Mouse (Mus musculus) kidney, embryonic 15.5 days (tissue): ENCODE data around the gene Cacna1s. TPM values are rescaled to one million over a fixed set of nuclear protein-coding genes. Genes with fewer than 3 reads are reported as not detected.

Source experiments
- ATAC-seq: fragments of 200-750 bp; cut with Nextera tagmentation; replicated peaks from 2 replicates; pipeline ENCODE4 v1.8.0; 2017; ENCODE audit warnings: moderate TSS enrichment; ENCODE audit not compliant: low FRiP score
- H3K27ac ChIP-seq: fragments of 300-500 bp; sonication (generic); 2 replicates; pipeline ENCODE4 v1.5.1; 2015; ENCODE audit warnings: mild to moderate bottlenecking, inconsistent platforms
- H3K27me3 ChIP-seq: fragments of 300-500 bp; sonication (generic); 2 replicates; pipeline ENCODE4 v1.6.1; 2015; ENCODE audit warnings: inconsistent platforms
- H3K36me3 ChIP-seq: fragments of 300-500 bp; sonication (generic); 2 replicates; pipeline ENCODE4 v1.6.1; 2015; ENCODE audit warnings: inconsistent platforms
- H3K4me1 ChIP-seq: fragments of 300-500 bp; sonication (generic); 2 replicates; pipeline ENCODE4 v1.6.1; 2015; ENCODE audit warnings: inconsistent platforms
- H3K4me2 ChIP-seq: fragments of 300-500 bp; sonication (generic); 2 replicates; pipeline ENCODE4 v1.6.1; 2015; ENCODE audit warnings: moderate library complexity, mild to moderate bottlenecking, inconsistent platforms
- H3K4me3 ChIP-seq: fragments of 300-500 bp; sonication (generic); replicated peaks from 2 replicates; pipeline ENCODE4 v1.5.1; 2015; ENCODE audit warnings: mild to moderate bottlenecking, inconsistent platforms
- H3K9ac ChIP-seq: fragments of 300-500 bp; sonication (generic); 2 replicates; pipeline ENCODE4 v1.6.1; 2015; ENCODE audit warnings: mild to moderate bottlenecking, inconsistent platforms
- H3K9me3 ChIP-seq: fragments of 300-500 bp; sonication (generic); replicated peaks from 2 replicates; pipeline ENCODE4 v1.6.1; 2016; ENCODE audit warnings: inconsistent platforms
- WGBS: fragments of 180-500 bp; shearing (Covaris S2); methylation state at CpG from one replicate; pipeline ENCODE4 v1.1.7; 2015; ENCODE audit warnings: mixed read lengths; 5-methylcytosine and 5-hydroxymethylcytosine counted together
- polyA plus RNA-seq: library from polyadenylated mRNA; unstranded; fragments of >200 nt; fragmentation: Nextera tagmentation; extraction: Ambion mirVana; gene quantifications from 2 replicates; pipeline ENCODE4 v1.2.1, GENCODE M21; 2015

Gene Cacna1s
- polyA plus RNA-seq, 1 experiment from 2014 or later: 0.49 TPM

GRCm38 (mm10) chr1:136122030-136122429, 69.5 kb downstream of the Cacna1s start:
- WGBS: 88% methylated on average over 8 of the region's 8 CpGs
- H3K4me1 ChIP-seq: peaks cover 12% of the 10 kb centered on the region; the same call in 1 of the 2 replicates
- ATAC-seq: no peak

DNA sequence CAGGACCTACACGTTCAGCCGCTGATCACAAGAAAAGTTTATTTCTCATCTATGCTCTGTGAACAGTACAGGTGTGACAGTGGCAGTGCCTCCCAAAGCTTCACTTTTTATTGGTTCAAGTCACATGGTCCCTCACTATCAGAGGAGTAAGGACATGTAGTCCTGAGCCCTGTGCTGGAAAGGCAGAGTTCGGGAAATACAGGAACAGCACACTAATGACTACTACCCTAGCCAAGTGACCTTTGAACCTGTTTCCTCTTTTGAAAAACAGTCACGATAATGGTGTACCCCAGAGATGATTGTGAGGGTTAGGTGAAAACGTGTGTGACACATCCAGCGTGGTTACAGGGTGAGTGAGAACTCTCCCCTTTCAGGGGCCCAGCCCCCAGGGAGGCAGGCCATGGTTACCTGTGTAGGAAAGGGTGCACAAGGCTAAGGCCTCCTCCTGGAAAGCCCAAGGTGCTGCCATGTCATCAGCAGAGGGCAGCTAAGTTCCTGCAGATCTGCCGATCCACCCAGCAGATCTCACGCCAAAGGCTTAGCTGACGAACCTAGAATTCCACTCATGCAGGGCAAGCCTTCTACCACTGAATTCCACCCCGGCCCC, 73.7 kb downstream of the Cacna1s start:
- Histone ChIP-seq H3K36me3 (no peaks in the 10 kb centered on the region), H3K27ac (no peak overlapping the region), H3K27me3 (no peaks in the 10 kb centered on the region), H3K4me2 (no peak overlapping the region), H3K4me3 (no peak overlapping the region), H3K9ac (no peak overlapping the region), H3K9me3 (no peaks in the 10 kb centered on the region), H3K4me1 (peaks cover 45% of the 10 kb centered on the region)
- WGBS: 71% methylated on average over 10 of the region's 10 CpGs
- no peak for ATAC-seq

More at GRCm38 (mm10) chr1:136122030-136122429, 69.5 kb downstream of the Cacna1s start:
- Histone ChIP-seq H3K4me3 (no peak overlapping the region), H3K9me3 (no peaks in the 10 kb centered on the region), H3K36me3 (no peaks in the 10 kb centered on the region), H3K4me2 (no peak overlapping the region), H3K9ac (no peak overlapping the region), H3K27ac (no peak overlapping the region), H3K27me3 (no peaks in the 10 kb centered on the region)

- H3K9me3 ChIP-seq: no peaks in the 10 kb centered on the region
- 61% methylated on average over 10 of the region's 10 CpGs for WGBS
- no peak overlapping the region for H3K4me2 ChIP-seq
- H3K9ac ChIP-seq: no peak overlapping the region
- peaks cover 50% of the 10 kb centered on the region for H3K4me1 ChIP-seq
- no peaks in the 10 kb centered on the region for H3K27me3 ChIP-seq
- no peak for ATAC-seq
- H3K27ac ChIP-seq: no peak overlapping the region
- no peaks in the 10 kb centered on the region for H3K36me3 ChIP-seq
- H3K4me3 ChIP-seq: no peak overlapping the region
These were observed 74.3 kb downstream of the Cacna1s start for GRCm38 (mm10) chr1:136126895-136127294.

DNA sequence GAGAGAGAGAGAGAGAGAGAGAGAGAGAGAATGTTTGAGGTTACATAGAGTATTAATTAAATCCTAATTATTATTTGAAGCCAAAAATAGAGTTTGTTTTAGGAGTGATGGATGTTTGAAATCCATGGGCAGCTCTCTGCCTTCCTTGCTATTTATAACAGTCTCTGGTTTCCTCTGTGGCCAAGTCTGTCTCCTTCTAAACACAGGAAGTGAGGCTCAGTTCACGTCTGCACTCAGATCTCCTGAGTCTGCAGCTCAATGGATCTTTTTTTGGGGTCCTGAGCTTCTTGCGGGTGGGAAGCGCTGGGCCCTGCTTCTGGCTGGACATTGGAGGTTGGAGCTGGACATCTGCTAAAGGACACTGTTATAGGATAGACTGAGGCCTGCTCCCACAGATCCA, 75.3 kb downstream of the Cacna1s start:
- Histone ChIP-seq H3K9ac (no peak overlapping the region), H3K27me3 (peaks cover 8% of the 10 kb centered on the region), H3K4me2 (no peak overlapping the region), H3K9me3 (no peaks in the 10 kb centered on the region), H3K36me3 (no peaks in the 10 kb centered on the region), H3K27ac (peak overlapping the region; percentile 71), H3K4me3 (no peak overlapping the region), H3K4me1 (peaks cover 59% of the 10 kb centered on the region)
- no peak for ATAC-seq
- 59% methylated on average over 3 of the region's 3 CpGs for WGBS

- H3K4me2 ChIP-seq: no peak overlapping the region
- peak overlapping the region; percentile 71 for H3K27ac ChIP-seq
- no peak for ATAC-seq
These were observed 75.9 kb downstream of the Cacna1s start for GRCm38 (mm10) chr1:136128416-136128815.

DNA sequence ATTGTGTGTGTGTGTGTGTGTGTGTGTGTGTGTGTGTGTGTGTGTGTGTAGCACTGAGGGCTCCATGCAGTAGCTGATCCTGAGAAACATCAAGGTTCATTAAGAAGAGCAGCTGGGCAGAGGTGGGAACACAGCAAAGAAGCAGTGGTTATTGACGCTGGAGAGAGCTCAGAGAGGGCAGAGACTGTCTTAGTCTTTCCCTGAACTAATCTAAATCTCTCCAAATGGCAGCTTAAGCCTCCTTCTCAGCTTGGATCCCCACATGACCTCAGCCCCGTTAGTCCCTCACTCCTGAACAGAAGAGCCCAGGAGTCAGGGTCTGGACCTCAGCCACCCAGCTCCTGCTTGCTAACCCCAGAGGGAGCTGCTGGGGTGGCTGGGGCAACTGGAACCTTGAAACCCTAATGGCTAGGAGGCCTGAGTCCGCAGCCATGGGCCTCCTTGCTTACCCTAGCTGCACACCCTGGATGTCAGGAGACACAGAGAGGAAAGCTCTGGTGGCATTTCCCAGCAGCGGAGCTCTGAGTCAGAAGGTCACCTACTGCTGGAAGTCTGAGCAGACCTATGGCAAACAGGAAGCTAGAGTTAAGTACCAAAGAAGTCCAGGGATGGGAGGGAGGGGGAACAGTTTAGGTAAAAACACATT, 76.5 kb downstream of the Cacna1s start:
- 34% methylated on average over 4 of the region's 4 CpGs for WGBS
- no peak overlapping the region for H3K4me2 ChIP-seq
- H3K36me3 ChIP-seq: no peaks in the 10 kb centered on the region
- H3K4me3 ChIP-seq: no peak overlapping the region
- peaks cover 12% of the 10 kb centered on the region for H3K27me3 ChIP-seq
- no peak overlapping the region for H3K9ac ChIP-seq
- H3K27ac ChIP-seq: peak overlapping the region; percentile 71
- peaks cover 71% of the 10 kb centered on the region for H3K4me1 ChIP-seq
- H3K9me3 ChIP-seq: no peaks in the 10 kb centered on the region
- ATAC-seq: no peak

More at GRCm38 (mm10) chr1:136128416-136128815, 75.9 kb downstream of the Cacna1s start:
- 24% methylated on average over 5 of the region's 5 CpGs for WGBS
- Histone ChIP-seq H3K9me3 (no peaks in the 10 kb centered on the region), H3K27me3 (peaks cover 12% of the 10 kb centered on the region), H3K9ac (no peak overlapping the region), H3K36me3 (no peaks in the 10 kb centered on the region), H3K4me3 (no peak overlapping the region), H3K4me1 (peaks cover 65% of the 10 kb centered on the region)

GRCm38 (mm10) chr1:136130107-136130506, 77.6 kb downstream of the Cacna1s start:
- Histone ChIP-seq H3K4me2 (no peak overlapping the region; the same call in 1 of the 2 replicates), H3K27me3 (peaks cover 12% of the 10 kb centered on the region), H3K9me3 (no peaks in the 10 kb centered on the region), H3K27ac (no peak overlapping the region), H3K9ac (no peak overlapping the region), H3K4me3 (no peak overlapping the region), H3K36me3 (no peaks in the 10 kb centered on the region), H3K4me1 (peaks cover 82% of the 10 kb centered on the region)
- WGBS: 66% methylated on average over 3 of the region's 3 CpGs
- no peak for ATAC-seq

- 2% methylated on average over 42 of the region's 42 CpGs for WGBS
- peak; percentile 91 for ATAC-seq
- peaks cover 91% of the 10 kb centered on the region for H3K4me1 ChIP-seq
These were observed 78.5 kb downstream of the Cacna1s start, which contains the start of gene Kif21b for GRCm38 (mm10) chr1:136130951-136131558. Gene Kif21b (plus strand): TSS chr1:136131389.

GRCm38 (mm10) chr1:136131603-136132291, 79.2 kb downstream of the Cacna1s start:
- Histone ChIP-seq H3K36me3 (no peaks in the 10 kb centered on the region), H3K9ac (peak overlapping the region; percentile 71), H3K27ac (no peak overlapping the region), H3K4me3 (peak overlapping the region; percentile 73), H3K4me1 (peaks cover 93% of the 10 kb centered on the region), H3K9me3 (no peaks in the 10 kb centered on the region), H3K27me3 (peaks cover 12% of the 10 kb centered on the region), H3K4me2 (peak overlapping the region; percentile 99)
- WGBS: 2% methylated on average over 42 of the region's 43 CpGs
- peak; percentile 37 for ATAC-seq

More at GRCm38 (mm10) chr1:136130951-136131558, 78.5 kb downstream of the Cacna1s start, which contains the start of gene Kif21b:
- H3K4me2 ChIP-seq: peak within 1 kb of the TSS; percentile 99
- H3K9ac ChIP-seq: peak within 1 kb of the TSS; percentile 71
- H3K4me3 ChIP-seq: peak within 1 kb of the TSS; percentile 73
- H3K27me3 ChIP-seq: peaks cover 12% of the 10 kb centered on the region
- H3K36me3 ChIP-seq: no peaks in the 10 kb centered on the region
- no peak within 1 kb of the TSS for H3K27ac ChIP-seq
- no peaks in the 10 kb centered on the region for H3K9me3 ChIP-seq

DNA sequence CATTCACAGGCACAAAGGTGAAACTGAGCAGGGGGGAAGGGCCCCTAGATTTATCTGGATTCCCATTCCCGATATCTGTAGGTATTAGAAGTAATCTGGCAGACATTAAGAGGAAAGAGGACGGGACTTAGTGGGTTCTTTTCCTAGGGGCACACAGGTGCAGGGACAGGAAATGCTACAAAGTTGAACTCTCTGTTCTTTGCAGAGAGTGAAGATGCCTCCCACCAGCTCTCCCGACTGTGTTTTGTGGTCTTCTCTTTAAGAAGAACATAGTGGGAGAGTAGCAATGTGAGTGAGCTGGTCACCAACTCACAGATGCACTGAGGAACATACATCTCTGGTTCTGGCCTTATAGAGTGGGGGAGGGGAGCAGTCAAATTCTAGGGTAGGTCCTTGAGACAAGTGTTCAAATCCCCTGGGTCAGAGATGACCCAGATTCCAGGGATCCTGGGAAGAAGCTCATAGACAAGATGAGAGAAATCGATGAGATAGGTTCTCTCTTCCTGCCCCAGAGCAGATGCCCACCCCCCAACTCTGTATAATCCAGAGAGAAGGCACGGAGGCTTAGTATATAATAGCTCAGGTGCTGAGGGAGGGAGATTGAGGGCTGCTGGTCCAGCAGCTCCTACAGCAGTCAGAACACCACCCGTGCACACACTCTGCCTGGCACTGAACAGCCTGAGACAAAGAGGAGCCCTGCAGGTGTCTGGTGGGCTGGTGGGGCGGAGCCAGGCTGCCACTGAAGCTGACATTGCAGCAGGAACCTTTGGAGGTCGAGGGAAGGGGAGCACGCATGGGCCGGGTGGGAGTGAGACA, 80.0 kb downstream of the Cacna1s start:
- Histone ChIP-seq H3K36me3 (no peaks in the 10 kb centered on the region), H3K4me2 (peak overlapping the region; percentile 99), H3K4me3 (peak overlapping the region; percentile 73), H3K9ac (peak overlapping the region; percentile 71), H3K9me3 (no peaks in the 10 kb centered on the region), H3K27ac (no peak overlapping the region), H3K27me3 (peaks cover 12% of the 10 kb centered on the region), H3K4me1 (peaks cover 95% of the 10 kb centered on the region)
- no peak for ATAC-seq
- WGBS: 41% methylated on average over 10 of the region's 10 CpGs

DNA sequence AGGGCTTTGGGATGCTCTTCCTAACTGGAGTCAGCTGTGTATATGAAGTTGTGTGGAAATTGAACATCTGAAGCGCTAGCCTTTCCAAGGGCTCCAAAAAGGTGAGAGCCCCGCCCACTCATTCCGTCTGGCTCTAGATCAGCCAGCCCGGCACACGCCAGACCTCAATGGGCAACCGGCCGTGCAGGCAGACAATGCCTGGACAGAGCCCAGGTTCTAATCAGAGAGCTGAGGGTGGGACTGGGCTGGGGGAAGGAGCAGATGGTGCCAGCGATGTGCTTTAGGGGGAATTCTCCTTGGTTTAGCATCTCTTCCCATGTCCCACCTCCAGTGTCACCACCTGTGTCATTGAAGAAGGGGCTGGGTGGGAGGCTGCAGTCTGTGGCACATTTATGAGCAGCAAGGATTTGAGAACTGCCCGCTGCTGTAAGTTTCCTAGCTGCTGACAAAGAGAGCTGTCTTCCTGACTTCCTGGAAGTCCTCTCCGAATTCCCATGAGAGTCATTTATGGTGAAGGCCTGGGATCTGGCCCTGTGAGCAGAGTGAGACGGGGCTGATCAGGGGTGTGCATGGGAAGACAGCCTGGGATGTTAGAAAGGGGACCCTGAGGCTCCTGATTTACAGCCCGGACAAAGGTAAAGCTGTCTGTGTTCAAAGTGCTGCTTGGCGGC, 81.2 kb downstream of the Cacna1s start:
- Histone ChIP-seq H3K4me2 (peak overlapping the region; percentile 99), H3K4me3 (no peak overlapping the region; the same call in 1 of the 2 replicates), H3K9me3 (no peaks in the 10 kb centered on the region), H3K27me3 (peaks cover 12% of the 10 kb centered on the region), H3K4me1 (peaks cover 96% of the 10 kb centered on the region), H3K36me3 (no peaks in the 10 kb centered on the region), H3K9ac (no peak overlapping the region), H3K27ac (no peak overlapping the region)
- 21% methylated on average over 13 of the region's 13 CpGs for WGBS
- no peak for ATAC-seq
